Mouse (Mus musculus): ENCODE results near the gene C1ql2. TPM values are rescaled to one million over a fixed set of nuclear protein-coding genes. Genes with fewer than 3 reads are reported as not detected.
A peak's percentile ranks its signal among the peaks of the same experiment; 100 is the strongest.

C1ql2 gene
- polyA plus RNA-seq, 1 experiment from 2014 or later, result not detected

- H3K4me1 ChIP-seq (replicated peaks; ENCODE audit: control insufficient read depth, insufficient read depth, low read length), result no peaks in the 10 kb centered on the region
- H3K9me3 ChIP-seq (ENCODE audit: control insufficient read depth), result no peaks in the 10 kb centered on the region
- no peak overlapping the region for H3K4me3 ChIP-seq (ENCODE audit: low read depth, low read length)
- no peaks in the 10 kb centered on the region for H3K27me3 ChIP-seq (replicated peaks; ENCODE audit: control insufficient read depth, insufficient read depth, low read length)
- WGBS, result 75% methylated on average over 3 of the region's 3 CpGs
- TF ChIP-seq CTCF (IDR thresholded peaks at IDR 0.05; ENCODE audit: low read depth), result peak; percentile 32
- no peak overlapping the region for H3K27ac ChIP-seq (ENCODE audit: low read depth, low read length)
- ATAC-seq, result no peak
- H3K36me3 ChIP-seq (ENCODE audit: control insufficient read depth, insufficient read depth), result no peaks in the 10 kb centered on the region
- H3K4me2 ChIP-seq (replicated peaks; ENCODE audit: low read depth), result no peak overlapping the region
- H3K9ac ChIP-seq (ENCODE audit: low read depth, low read length), result no peak overlapping the region
These were observed 27.8 kb downstream of the C1ql2 start for GRCm38 (mm10) chr1:120368138-120368537.

- no peak for TF ChIP-seq CTCF (IDR thresholded peaks at IDR 0.05; ENCODE audit: low read depth)
- H3K9ac ChIP-seq (ENCODE audit: low read depth, low read length), result no peak overlapping the region
- H3K4me2 ChIP-seq (replicated peaks; ENCODE audit: low read depth), result no peak overlapping the region
- H3K36me3 ChIP-seq (ENCODE audit: control insufficient read depth, insufficient read depth), result no peaks in the 10 kb centered on the region
- H3K4me1 ChIP-seq (replicated peaks; ENCODE audit: control insufficient read depth, insufficient read depth, low read length), result no peaks in the 10 kb centered on the region
- WGBS, result 60% methylated on average over 7 of the region's 7 CpGs
- no peaks in the 10 kb centered on the region for H3K27me3 ChIP-seq (replicated peaks; ENCODE audit: control insufficient read depth, insufficient read depth, low read length)
- H3K27ac ChIP-seq (ENCODE audit: low read depth, low read length), result no peak overlapping the region
- H3K9me3 ChIP-seq (ENCODE audit: control insufficient read depth), result no peaks in the 10 kb centered on the region
- ATAC-seq, result no peak
- no peak overlapping the region for H3K4me3 ChIP-seq (ENCODE audit: low read depth, low read length)
These were observed 33.7 kb downstream of the C1ql2 start for GRCm38 (mm10) chr1:120374131-120374530.

- no peaks in the 10 kb centered on the region for H3K9me3 ChIP-seq (ENCODE audit: control insufficient read depth)
- no peak for ATAC-seq
- WGBS, result 71% methylated on average over 2 of the region's 2 CpGs
- H3K4me1 ChIP-seq (replicated peaks; ENCODE audit: control insufficient read depth, insufficient read depth, low read length), result no peaks in the 10 kb centered on the region
- H3K36me3 ChIP-seq (ENCODE audit: control insufficient read depth, insufficient read depth), result no peaks in the 10 kb centered on the region
- no peaks in the 10 kb centered on the region for H3K27me3 ChIP-seq (replicated peaks; ENCODE audit: control insufficient read depth, insufficient read depth, low read length)
- no peak overlapping the region for H3K9ac ChIP-seq (ENCODE audit: low read depth, low read length)
- no peak overlapping the region for H3K27ac ChIP-seq (ENCODE audit: low read depth, low read length)
- no peak overlapping the region for H3K4me3 ChIP-seq (ENCODE audit: low read depth, low read length)
- no peak overlapping the region for H3K4me2 ChIP-seq (replicated peaks; ENCODE audit: low read depth)
- TF ChIP-seq CTCF (IDR thresholded peaks at IDR 0.05; ENCODE audit: low read depth), result no peak
These were observed 34.5 kb downstream of the C1ql2 start for GRCm38 (mm10) chr1:120374832-120375231.

GRCm38 (mm10) chr1:120385029-120385571 is 44.7 kb downstream of the C1ql2 start:
- Histone ChIP-seq H3K9ac (ENCODE audit: low read depth, low read length) (no peak overlapping the region), H3K4me1 (replicated peaks; ENCODE audit: control insufficient read depth, insufficient read depth, low read length) (no peaks in the 10 kb centered on the region), H3K27me3 (replicated peaks; ENCODE audit: control insufficient read depth, insufficient read depth, low read length) (no peaks in the 10 kb centered on the region), H3K36me3 (ENCODE audit: control insufficient read depth, insufficient read depth) (no peaks in the 10 kb centered on the region), H3K9me3 (ENCODE audit: control insufficient read depth) (no peaks in the 10 kb centered on the region), H3K4me2 (replicated peaks; ENCODE audit: low read depth) (no peak overlapping the region), H3K4me3 (ENCODE audit: low read depth, low read length) (no peak overlapping the region), H3K27ac (ENCODE audit: low read depth, low read length) (no peak overlapping the region)
- TF ChIP-seq CTCF (IDR thresholded peaks at IDR 0.05; ENCODE audit: low read depth), result no peak
- no peak for ATAC-seq
- WGBS, result 80% methylated on average over 18 of the region's 18 CpGs

- no peak overlapping the region for H3K27ac ChIP-seq (ENCODE audit: low read depth, low read length)
- H3K27me3 ChIP-seq (replicated peaks; ENCODE audit: control insufficient read depth, insufficient read depth, low read length), result no peaks in the 10 kb centered on the region
- TF ChIP-seq CTCF (IDR thresholded peaks at IDR 0.05; ENCODE audit: low read depth), result no peak
- no peaks in the 10 kb centered on the region for H3K4me1 ChIP-seq (replicated peaks; ENCODE audit: control insufficient read depth, insufficient read depth, low read length)
- 40% methylated on average over 6 of the region's 6 CpGs for WGBS
- H3K9me3 ChIP-seq (ENCODE audit: control insufficient read depth), result no peaks in the 10 kb centered on the region
- no peak overlapping the region for H3K4me3 ChIP-seq (ENCODE audit: low read depth, low read length)
- no peak for ATAC-seq
- H3K4me2 ChIP-seq (replicated peaks; ENCODE audit: low read depth), result no peak overlapping the region
- no peaks in the 10 kb centered on the region for H3K36me3 ChIP-seq (ENCODE audit: control insufficient read depth, insufficient read depth)
- H3K9ac ChIP-seq (ENCODE audit: low read depth, low read length), result no peak overlapping the region
These were observed 49.4 kb downstream of the C1ql2 start for GRCm38 (mm10) chr1:120389734-120390133.

GRCm38 (mm10) chr1:120390336-120390735 is 50.0 kb downstream of the C1ql2 start:
- Histone ChIP-seq H3K4me3 (ENCODE audit: low read depth, low read length) (no peak overlapping the region), H3K27me3 (replicated peaks; ENCODE audit: control insufficient read depth, insufficient read depth, low read length) (no peaks in the 10 kb centered on the region), H3K27ac (ENCODE audit: low read depth, low read length) (no peak overlapping the region), H3K4me1 (replicated peaks; ENCODE audit: control insufficient read depth, insufficient read depth, low read length) (no peaks in the 10 kb centered on the region), H3K9me3 (ENCODE audit: control insufficient read depth) (no peaks in the 10 kb centered on the region), H3K9ac (ENCODE audit: low read depth, low read length) (no peak overlapping the region), H3K36me3 (ENCODE audit: control insufficient read depth, insufficient read depth) (no peaks in the 10 kb centered on the region), H3K4me2 (replicated peaks; ENCODE audit: low read depth) (no peak overlapping the region)
- ATAC-seq, result no peak
- WGBS, result 0% methylated on average over 11 of the region's 11 CpGs
- TF ChIP-seq CTCF (IDR thresholded peaks at IDR 0.05; ENCODE audit: low read depth), result no peak

Other genes starting within 250 kb of the C1ql2 start
- gene Dbi, start 219.5 kb upstream of the C1ql2 start, polyA plus RNA-seq (2015; fragmentation: Nextera tagmentation; extraction: Ambion mirVana), result 3,066 and 3,164 TPM in 2 replicates
- gene 3110009E18Rik, start 219.4 kb upstream of the C1ql2 start, polyA plus RNA-seq (2015; fragmentation: Nextera tagmentation; extraction: Ambion mirVana), result 8.2 and 8.7 TPM in 2 replicates
- 1.0 and 1.1 TPM in 2 replicates for gene Steap3, start 67.9 kb upstream of the C1ql2 start, polyA plus RNA-seq (2015; fragmentation: Nextera tagmentation; extraction: Ambion mirVana)
- gene Marco, start 164.4 kb downstream of the C1ql2 start, polyA plus RNA-seq (2015; fragmentation: Nextera tagmentation; extraction: Ambion mirVana), result 0.08 and 0.26 TPM in 2 replicates

Measured in intestine, postnatal 0 days (tissue).